Mouse (Mus musculus) inflammation-experienced regulatory T-cells, adult 16 weeks (primary cell): Measurements from ENCODE around the gene Pgm2l1. TPM values are rescaled to one million over a fixed set of nuclear protein-coding genes. Genes with fewer than 3 reads are reported as not detected.

Source experiments
- polyA plus RNA-seq: library from polyadenylated mRNA; unstranded; fragments of 100-300 nt; shearing (Covaris generic); gene quantifications from one replicate; pipeline ENCODE4 v1.2.1, GENCODE M21; 2017

Pgm2l1 gene
- polyA plus RNA-seq: 4.0 TPM

DNA sequence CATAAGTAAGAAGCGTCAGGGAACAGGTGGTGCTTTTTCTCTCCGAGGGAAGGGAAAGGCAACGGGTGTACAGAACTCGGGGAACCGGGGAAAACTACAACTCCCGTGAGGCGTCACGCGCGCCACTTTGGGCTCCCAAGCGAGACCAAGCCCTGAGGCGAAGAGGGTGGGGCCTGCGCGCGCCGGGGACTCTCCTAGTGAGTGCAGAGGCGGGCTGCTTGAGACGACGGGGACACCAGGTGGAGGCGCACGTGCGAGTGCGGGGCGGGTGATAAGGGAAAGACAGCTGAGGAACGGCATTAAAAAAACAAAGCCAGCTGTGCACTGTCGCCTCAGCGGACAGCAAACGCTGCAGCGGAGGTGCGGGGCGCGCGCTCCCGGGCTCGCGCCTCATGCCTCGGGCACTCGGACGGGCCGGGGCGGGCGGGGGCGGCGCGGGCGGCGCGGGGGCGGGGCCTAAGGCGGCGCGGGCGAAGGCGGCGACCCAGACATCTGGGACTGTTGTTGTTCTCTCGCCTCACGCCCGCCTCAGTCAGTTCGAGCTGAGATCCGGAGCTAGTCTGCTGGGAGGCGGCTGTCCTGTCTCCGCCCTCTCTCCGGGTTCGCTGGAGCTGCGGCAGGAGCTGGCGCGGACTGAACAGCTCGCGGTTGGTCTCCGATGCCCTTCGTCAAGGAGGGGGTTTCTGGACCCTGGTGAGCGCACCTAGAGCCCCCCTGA is at the start of gene Pgm2l1:
Gene Pgm2l1 (plus strand): TSS at position 237 of the 718 bp plus-strand sequence.

GRCm38 (mm10) chr7:100285383-100285782 is 58.2 kb downstream of the Pgm2l1 start, which contains the start of gene P4ha3:
TSS of gene P4ha3 (plus strand) at chr7:100285520.

Other genes starting within 250 kb of the Pgm2l1 start
- 4.4 TPM for gene Rnf169, start 246.9 kb upstream of the Pgm2l1 start, polyA plus RNA-seq
- gene Chrdl2, start 221.2 kb upstream of the Pgm2l1 start, polyA plus RNA-seq: not detected
- 54.3 TPM for gene Pold3, start 105.8 kb upstream of the Pgm2l1 start, polyA plus RNA-seq
- gene Lipt2, start 68.1 kb upstream of the Pgm2l1 start, polyA plus RNA-seq: not detected
- gene Kcne3, start 50.9 kb upstream of the Pgm2l1 start, polyA plus RNA-seq: not detected
- gene P4ha3, start 58.1 kb downstream of the Pgm2l1 start, polyA plus RNA-seq: not detected
- gene C2cd3, start 144.8 kb downstream of the Pgm2l1 start, polyA plus RNA-seq: 68.6 TPM
- 31.9 TPM for gene Ppme1, start 144.9 kb downstream of the Pgm2l1 start, polyA plus RNA-seq
- 0.13 TPM for gene Ucp3, start 245.6 kb downstream of the Pgm2l1 start, polyA plus RNA-seq